Mouse (Mus musculus) gonadal fat pad, adult 2 months (tissue): ENCODE data around the gene Gtf3c6. TPM values are rescaled to one million over a fixed set of nuclear protein-coding genes. Genes with fewer than 3 reads are reported as not detected.
"Not testable (repeated sequence)": the region's sequence is repeated elsewhere in the genome, so short reads cannot be mapped to it uniquely, and the experiment has no call there.

Source experiments
- DNase-seq: peaks from one replicate; pipeline ENCODE4 v3.0.0-alpha.2; 2012; ENCODE audit warnings: low read depth
- polyA plus RNA-seq: library from polyadenylated mRNA; depleted of rRNA; stranded (reverse); fragments of >200 nt; gene quantifications from 2 replicates; pipeline ENCODE4 v1.2.3, GENCODE M21; 2012; rRNA removed

Gtf3c6 gene
- 8.3 and 10.2 TPM in 2 replicates for polyA plus RNA-seq

DNA sequence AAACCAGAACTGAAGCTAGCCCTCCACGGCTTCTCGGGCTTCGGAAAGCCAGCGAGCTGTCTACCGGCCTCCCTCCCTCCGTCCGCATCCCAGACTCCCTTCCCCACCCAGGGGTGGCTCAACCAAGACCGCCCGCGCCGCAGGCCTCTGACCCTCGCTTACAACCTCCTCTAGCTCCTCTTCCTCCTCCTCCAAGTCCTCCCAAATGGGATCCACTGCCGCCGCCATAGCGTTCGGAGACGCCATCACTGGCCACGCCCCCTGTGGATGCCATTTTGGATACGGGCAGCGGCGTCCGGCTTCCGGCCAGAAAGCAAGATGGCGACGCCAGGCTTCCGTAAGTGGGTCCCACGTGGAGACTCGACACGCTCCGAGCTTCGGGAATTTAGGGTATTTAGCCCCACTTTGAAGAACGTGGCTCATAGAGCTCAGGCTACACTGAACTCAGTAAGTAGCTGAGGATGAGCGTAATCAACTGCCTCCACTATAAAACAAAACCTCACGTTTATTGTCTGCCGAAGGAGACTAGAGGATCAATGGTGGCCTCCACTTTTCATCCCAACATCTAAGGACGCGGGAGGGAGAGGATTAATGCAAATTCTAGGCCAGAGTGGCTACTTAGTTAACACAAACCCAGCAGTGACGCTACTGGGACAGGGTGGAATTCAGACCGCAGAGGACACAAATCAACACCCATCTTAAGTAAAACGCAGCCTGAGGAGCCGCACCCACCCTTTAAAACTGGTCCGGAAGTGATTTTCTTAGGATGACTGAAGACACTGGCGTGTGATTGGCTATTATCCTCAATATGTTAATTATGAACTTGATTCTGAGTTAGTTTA lies at the start of gene Gtf3c6:
Gene Gtf3c6 (minus strand): TSS at position 695 of the 842 bp plus-strand sequence.
- peak; percentile 62 for DNase-seq

DNA sequence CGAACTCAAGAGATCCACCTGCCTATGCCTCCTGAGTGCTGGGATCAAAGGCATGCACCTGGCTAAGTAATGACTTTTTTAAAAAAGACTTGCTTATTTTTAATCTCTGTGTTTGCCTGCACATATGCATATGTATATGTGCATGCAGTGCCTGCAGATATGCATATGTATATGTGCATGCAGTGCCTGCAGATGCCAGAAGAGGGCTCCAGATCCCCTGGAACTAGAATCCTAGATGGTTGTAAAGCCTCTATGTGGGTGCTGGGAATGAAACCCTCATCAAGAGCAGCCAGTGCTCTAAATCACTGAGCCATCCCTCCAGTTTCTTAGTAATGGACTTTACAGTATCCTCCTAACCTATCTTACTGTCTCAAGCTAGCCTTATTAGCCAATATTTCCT lies 48.1 kb upstream of the Gtf3c6 start:
- DNase-seq, result no peak

DNA sequence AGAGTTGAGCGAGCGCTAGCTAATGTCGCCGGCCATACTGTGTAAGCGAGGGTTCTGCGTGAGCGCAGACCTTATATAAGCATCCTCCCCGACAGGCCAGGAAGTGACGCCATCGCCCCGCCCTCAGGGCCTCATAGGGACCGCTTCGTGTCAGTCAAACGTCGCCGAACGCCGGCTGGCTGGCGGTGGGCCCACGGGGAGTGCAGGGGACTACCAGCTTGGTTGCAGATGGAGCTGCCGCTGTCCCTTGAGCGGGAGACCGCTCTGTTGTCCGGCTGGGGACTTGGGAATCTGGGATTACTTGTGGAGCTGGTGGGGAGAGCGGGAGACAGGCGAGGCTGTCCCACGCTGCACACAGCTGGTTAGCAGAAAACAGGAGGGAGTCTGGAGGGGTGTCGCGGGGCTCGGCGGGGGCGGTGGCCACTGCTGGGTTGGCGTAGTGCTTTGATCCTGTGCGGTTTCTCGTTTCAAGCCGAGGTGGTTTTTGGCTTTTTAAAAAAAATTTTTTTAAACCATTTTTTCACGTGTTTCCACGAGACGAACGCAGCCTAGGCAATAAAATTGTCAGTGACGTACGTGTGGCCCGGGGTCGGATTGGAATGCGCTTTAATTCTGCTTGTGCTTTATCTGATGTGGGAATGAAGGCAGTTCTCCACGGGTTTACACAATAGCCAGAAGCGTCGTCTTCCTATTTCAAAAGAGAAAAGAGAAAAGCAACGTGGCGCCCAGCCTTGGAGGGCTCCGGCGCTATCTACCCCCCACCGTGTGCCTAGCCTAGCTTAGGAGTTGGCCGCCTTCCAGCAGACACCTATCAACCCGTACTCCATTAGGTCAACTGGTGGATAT lies 44.5 kb upstream of the Gtf3c6 start, which contains the start of gene Amd1:
Gene Amd1 (minus strand): TSS at position 47 of the 846 bp plus-strand sequence.
- peak; percentile 70 for DNase-seq

- DNase-seq, result not testable (repeated sequence)
Observed at GRCm38 (mm10) chr10:40301181-40302075, 43.5 kb upstream of the Gtf3c6 start.

DNA sequence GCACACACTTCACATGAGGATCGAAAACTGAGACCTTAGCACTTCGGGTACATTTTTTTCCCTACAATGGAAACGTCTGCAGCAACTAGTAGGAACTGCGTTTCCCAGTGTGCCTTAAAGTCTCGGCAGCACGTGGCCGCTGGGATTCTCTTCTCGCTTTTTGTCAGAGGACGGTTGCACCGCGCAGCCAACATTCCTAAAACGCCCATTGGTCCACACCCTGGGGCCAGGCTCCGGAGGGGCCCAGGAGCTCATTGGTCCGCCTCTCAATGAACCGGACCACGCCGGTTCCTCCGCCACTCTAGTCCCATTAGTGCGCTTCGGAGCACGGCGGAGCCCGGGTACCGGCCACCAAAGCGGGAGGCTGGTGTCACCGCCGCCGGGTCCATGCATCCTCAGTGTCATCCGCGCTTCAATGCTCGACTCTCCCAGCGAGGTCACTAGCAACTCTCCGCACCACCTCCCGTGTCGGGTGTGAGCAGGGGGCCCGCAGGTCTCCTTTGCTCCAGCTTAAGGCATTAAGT lies 42.8 kb upstream of the Gtf3c6 start:
- peak; percentile 23 for DNase-seq

GRCm38 (mm10) chr10:40292640-40293039 lies 34.7 kb upstream of the Gtf3c6 start:
- DNase-seq, result no peak

GRCm38 (mm10) chr10:40286767-40287166 lies 28.9 kb upstream of the Gtf3c6 start:
- no peak for DNase-seq

- DNase-seq, result no peak
Observed at GRCm38 (mm10) chr10:40285571-40285970, 27.7 kb upstream of the Gtf3c6 start.

DNA sequence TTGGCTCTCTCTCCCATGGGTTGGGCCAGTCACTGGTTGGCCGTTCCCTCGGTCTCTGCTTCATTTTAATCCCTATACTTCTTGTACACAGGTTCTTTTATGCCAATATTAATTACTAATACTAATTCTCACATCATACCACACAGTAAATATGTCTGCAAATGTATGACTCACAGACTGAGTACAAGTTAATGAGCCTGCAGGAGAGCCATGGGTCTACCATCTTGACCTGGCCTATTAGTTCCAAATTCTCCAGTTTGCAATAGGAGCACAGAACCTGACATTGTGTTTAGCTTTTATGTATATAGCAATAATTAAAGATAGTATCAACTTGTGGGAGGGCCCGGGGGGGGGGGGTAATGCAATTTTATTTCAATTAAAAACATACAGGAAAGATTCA lies 27.1 kb upstream of the Gtf3c6 start:
- no peak for DNase-seq

DNA sequence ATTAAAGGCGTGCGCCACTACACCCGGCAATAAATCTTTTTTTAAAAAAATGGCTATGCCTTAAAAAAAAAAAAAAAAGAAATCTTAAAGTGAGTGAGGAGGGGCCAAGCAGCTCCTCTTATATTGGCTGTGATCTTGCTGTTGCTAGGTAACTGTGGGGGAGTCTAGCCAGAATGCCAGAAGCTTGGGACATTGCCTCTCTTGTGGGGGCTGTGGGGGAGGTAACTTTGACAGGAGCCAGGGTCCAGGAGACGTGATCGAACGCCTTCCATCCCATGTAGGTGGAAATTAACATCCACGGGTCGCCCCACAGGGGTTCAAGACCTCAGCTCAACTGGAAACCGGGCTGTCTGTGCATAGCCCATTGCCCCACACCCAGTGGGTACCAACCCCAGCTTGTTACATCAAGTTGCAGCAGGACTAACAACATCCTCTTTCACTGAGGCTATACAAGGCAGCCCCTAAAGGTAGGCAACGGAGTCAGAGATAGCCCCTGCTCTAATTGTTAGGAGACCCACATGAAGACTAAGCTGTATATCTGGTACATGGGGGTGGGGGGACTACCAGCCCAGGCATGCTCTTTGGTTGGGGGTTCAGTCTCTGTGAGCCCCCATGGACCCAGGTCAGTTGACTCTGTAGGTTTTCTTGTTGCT lies 26.4 kb upstream of the Gtf3c6 start:
- no peak for DNase-seq

DNA sequence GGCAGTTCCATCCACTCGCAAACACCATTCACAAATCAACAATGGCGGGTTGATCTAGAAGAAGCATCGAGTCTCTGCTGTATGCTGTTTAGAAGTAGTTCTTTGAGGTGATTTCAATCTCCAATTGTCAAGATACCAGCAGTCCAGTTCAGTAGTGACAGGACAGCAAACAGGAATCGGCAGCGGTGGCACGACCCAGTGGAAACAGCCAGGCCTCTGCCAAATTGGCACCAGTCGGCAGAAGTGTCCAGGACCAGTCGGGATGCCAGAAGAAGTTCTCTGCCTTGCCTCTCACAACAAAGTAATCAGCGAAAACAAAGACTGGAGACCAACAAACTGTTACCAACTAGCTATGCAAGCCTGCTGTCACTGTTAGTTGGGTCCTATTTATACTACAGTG lies 25.7 kb upstream of the Gtf3c6 start:
- DNase-seq, result no peak

DNA sequence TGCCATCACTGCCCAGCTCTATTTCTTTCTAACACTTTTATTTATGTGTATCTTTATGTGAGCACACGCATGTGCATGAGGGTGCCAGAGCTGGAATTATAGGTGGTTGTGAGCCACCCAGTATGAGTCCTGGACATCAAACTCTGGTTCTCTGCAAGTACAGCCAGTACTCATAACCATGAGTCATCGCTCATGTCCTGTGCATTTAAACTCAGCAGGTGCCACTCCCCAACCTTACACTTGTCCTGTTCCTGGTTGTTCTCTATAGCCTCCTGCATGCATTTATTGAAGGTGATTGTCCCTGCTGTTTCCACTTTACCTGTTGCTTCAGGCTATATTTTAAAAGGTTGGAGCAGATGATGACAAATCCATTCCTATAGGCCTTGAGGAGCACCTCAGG lies 23.7 kb upstream of the Gtf3c6 start:
- DNase-seq, result no peak

- no peak for DNase-seq
Observed at GRCm38 (mm10) chr10:40278317-40278716, 20.4 kb upstream of the Gtf3c6 start.

GRCm38 (mm10) chr10:40275991-40276390 lies 18.1 kb upstream of the Gtf3c6 start:
- DNase-seq, result no peak

GRCm38 (mm10) chr10:40273938-40274337 lies 16.0 kb upstream of the Gtf3c6 start:
- no peak for DNase-seq

- DNase-seq, result no peak
Observed at GRCm38 (mm10) chr10:40271216-40271615, 13.3 kb upstream of the Gtf3c6 start.

DNA sequence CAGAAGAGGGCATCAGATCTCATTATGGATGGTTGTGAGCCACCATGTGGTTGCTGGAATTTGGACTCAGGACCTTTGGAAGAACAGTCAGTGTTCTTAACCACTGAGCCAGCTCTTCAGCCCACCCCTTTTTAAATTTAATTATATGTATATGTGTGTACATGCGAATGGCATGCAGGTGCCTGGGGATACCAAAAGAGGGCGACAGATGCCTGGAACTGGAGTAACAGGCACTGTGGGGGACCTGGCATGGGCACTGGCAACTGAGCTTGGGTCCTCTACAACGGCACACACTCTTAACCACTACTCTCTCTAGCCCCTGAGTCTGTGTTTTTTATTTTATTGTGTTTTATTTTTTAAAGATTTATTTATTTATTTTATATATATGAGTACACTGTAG lies 7.0 kb upstream of the Gtf3c6 start:
- DNase-seq, result no peak

- no peak for DNase-seq
Observed at GRCm38 (mm10) chr10:40263691-40264090, 5.8 kb upstream of the Gtf3c6 start.

DNA sequence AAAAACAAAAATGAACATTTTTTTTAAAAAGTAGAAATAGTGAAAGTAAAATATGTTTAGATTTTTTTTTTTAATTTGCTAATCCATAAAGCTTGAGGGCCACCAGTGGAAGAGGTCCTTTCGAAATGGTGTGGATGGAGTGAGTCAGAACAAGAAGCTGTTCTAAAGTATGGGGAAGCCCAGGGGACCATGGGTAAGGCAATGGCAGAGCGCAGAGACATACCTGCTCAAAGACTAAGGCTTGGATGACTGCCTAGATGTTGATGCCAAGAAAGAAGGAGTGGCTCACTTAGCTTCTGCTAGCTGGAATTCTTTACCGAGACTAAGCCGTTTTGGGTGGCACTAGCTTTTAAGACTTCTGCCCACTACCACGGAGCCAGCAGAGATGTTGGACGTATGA lies 4.3 kb upstream of the Gtf3c6 start:
- no peak for DNase-seq

DNA sequence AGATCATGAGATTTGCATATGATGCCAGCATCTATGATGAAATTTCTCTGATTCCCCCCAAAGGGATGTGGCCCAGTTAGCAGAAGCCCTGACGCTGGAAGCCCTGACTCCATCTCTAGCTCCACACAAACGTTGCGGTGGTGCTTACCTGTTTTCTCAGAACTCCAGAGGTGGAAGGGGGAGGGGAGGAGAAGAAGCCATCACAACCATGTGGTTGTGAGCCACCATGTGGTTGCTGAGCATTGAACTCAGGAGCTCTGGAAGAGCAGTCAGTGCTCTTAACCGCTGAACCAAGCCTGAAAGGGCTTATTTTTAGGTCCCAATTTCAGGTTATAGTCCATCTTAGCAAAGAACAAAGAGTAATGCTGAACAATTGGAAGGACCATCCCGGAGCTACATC lies 2.4 kb upstream of the Gtf3c6 start:
- no peak for DNase-seq

GRCm38 (mm10) chr10:40259542-40259941 lies 1.6 kb upstream of the Gtf3c6 start:
- DNase-seq, result no peak
